Mouse (Mus musculus) liver, embryonic 14.5 days (tissue): Measurements from ENCODE around the gene Ear2. TPM values are rescaled to one million over a fixed set of nuclear protein-coding genes. Genes with fewer than 3 reads are reported as not detected.
"Not testable (repeated sequence)": the region's sequence is repeated elsewhere in the genome, so short reads cannot be mapped to it uniquely, and the experiment has no call there.

ENCODE experiments used
- ATAC-seq: fragments of 200-750 bp; cut with Nextera tagmentation; 2 replicates; pipeline ENCODE4 v1.8.0; 2017; ENCODE audit warnings: moderate number of reproducible peaks, mild to moderate bottlenecking, moderate library complexity; ENCODE audit not compliant: insufficient read depth
- DNase-seq, 3 experiments: peaks; one replicate each; pipeline ENCODE4 v3.0.0-alpha.2; 2012 to 2013; ENCODE audit warnings: low read depth in 3 of 3, low spot score in 3 of 3
- H3K27ac ChIP-seq: fragments of 300-500 bp; sonication (generic); 2 replicates; pipeline ENCODE4 v1.5.1; 2014; ENCODE audit warnings: moderate library complexity, mild to moderate bottlenecking, control low read depth, inconsistent platforms
- H3K27me3 ChIP-seq: fragments of 300-500 bp; sonication (generic); 2 replicates; pipeline ENCODE4 v1.6.1; 2014; ENCODE audit warnings: mild to moderate bottlenecking, low read length, moderate library complexity; ENCODE audit not compliant: control insufficient read depth, insufficient read depth
- H3K36me3 ChIP-seq: fragments of 300-500 bp; sonication (generic); replicated peaks from 2 replicates; pipeline ENCODE4 v1.6.1; 2014; ENCODE audit warnings: low read depth; ENCODE audit not compliant: control insufficient read depth, insufficient read depth
- H3K4me1 ChIP-seq, 2 experiments: fragments of 200-500 bp in 1 of 2; fragments of 300-500 bp in 1 of 2; sonication (generic) in 1 of 2; replicated peaks; 2 replicates each; pipeline ENCODE4 v1.6.1; 2012 to 2014; ENCODE audit warnings: antibody characterized with exemption in 1 of 2, inconsistent platforms in 1 of 2, low read length in 1 of 2; ENCODE audit not compliant: control insufficient read depth in 2 of 2, insufficient read depth in 2 of 2
- H3K4me2 ChIP-seq: fragments of 300-500 bp; sonication (generic); 2 replicates; pipeline ENCODE4 v1.6.1; 2014; ENCODE audit warnings: low read depth, mild to moderate bottlenecking, control low read depth, moderate library complexity
- H3K4me3 ChIP-seq, 2 experiments: fragments of 200-500 bp in 1 of 2; fragments of 300-500 bp in 1 of 2; sonication (generic) in 1 of 2; 2 replicates each; pipeline ENCODE4 v1.5.1; 2012 to 2014; ENCODE audit warnings: low read depth in 2 of 2, low read length in 2 of 2, mild to moderate bottlenecking in 2 of 2, control low read depth in 1 of 2, inconsistent platforms in 1 of 2, moderate library complexity in 1 of 2; ENCODE audit not compliant: insufficient read depth in 1 of 2
- H3K9ac ChIP-seq: fragments of 300-500 bp; sonication (generic); replicated peaks from 2 replicates; pipeline ENCODE4 v1.6.1; 2014; ENCODE audit warnings: mild to moderate bottlenecking, control low read depth, moderate library complexity
- H3K9me3 ChIP-seq: fragments of 300-500 bp; sonication (generic); 2 replicates; pipeline ENCODE4 v1.6.1; 2016; ENCODE audit warnings: low read length, mixed read lengths; ENCODE audit not compliant: control insufficient read depth
- CTCF ChIP-seq: IDR thresholded peaks from 2 replicates; pipeline ENCODE4 v1.5.1; 2016; ENCODE audit warnings: antibody characterized with exemption, low read depth, control low read depth
- EP300 ChIP-seq: IDR thresholded peaks from 2 replicates; pipeline ENCODE4 v1.6.1; 2016; ENCODE audit warnings: antibody characterized with exemption, low read depth
- WGBS: fragments of 180-500 bp; shearing (Covaris S2); extraction: QIAGEN DNeasy Blood & Tissue Kit; methylation state at CpG from one replicate; pipeline ENCODE4 v1.1.7; 2014; ENCODE audit not compliant: insufficient replicate concordance; 5-methylcytosine and 5-hydroxymethylcytosine counted together
- polyA plus RNA-seq, 2 experiments: library from polyadenylated mRNA; depleted of rRNA in 1 of 2; stranded (reverse) in 1 of 2; unstranded in 1 of 2; fragments of >200 nt; fragmentation: Nextera tagmentation in 1 of 2; extraction: Ambion mirVana in 1 of 2; gene quantifications; 2 replicates each; pipeline versions ENCODE4 v1.2.1 to v1.2.3; 2012 to 2014

Gene Ear2
- 18.7 and 25.9 TPM in 2 replicates for polyA plus RNA-seq (2012; rRNA removed)
- polyA plus RNA-seq (2014; fragmentation: Nextera tagmentation; extraction: Ambion mirVana): 7.5 and 8.8 TPM in 2 replicates

DNA sequence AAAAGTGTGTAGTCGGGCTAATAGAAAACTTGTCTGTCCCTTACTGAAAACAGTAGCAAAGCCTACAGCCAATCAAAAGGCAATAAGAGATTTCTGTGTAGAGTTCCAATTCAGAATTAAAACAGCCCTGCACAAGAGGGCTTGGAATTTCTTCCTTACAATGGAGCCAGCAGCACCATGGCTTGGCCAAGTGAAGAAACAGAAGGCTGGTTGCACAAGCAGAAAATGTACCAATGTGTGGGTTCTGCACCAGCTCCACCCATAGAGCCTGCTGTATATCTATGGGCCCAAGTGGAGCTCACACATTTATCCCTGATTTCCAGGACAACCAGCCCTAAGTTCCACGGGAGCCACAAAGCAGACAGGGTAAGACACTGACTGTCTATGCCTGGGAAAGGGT is at the start of gene Ear2:
TSS of gene Ear2 (plus strand) at position 301 of the 400 bp plus-strand sequence.
- H3K27ac ChIP-seq, H3K4me1 ChIP-seq, H3K9me3 ChIP-seq, ATAC-seq, H3K9ac ChIP-seq, H3K27me3 ChIP-seq, DNase-seq, H3K4me2 ChIP-seq, H3K4me3 ChIP-seq, H3K36me3 ChIP-seq: not testable (repeated sequence)
- 80% methylated on average over 2 of the region's 2 CpGs for WGBS

DNA sequence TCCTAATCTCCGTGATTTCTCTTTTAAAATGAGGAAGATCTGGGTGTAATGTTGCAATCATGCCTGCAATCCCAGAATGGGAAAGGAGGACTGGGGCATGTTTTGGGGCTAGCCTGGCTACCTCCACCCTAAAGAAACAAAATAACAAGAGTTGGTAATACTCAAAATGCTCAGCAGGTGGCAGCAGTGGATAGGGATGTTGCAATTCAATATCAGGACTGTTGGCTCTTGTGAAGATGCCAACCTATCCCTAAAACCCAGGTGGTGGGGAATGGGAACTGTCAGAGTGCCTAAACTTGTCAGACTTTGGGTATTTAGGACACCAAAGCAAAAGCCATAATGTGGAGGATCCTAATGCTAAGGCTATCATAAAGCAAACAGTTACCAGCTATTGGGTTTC is 34.6 kb upstream of the Ear2 start:
- not testable (repeated sequence) for DNase-seq, H3K9me3 ChIP-seq, H3K4me3 ChIP-seq, H3K4me1 ChIP-seq, H3K36me3 ChIP-seq, H3K27ac ChIP-seq, H3K4me2 ChIP-seq, H3K27me3 ChIP-seq, H3K9ac ChIP-seq
- WGBS: 61% methylated on average over 1 of the region's 1 CpGs
- TF ChIP-seq EP300: 0 out of 2 replicates have a peak, but pooled peaks have one; percentile 10
- TF ChIP-seq CTCF: peak; percentile 70
- peak; percentile 11; the same call in 1 of the 2 replicates for ATAC-seq

DNA sequence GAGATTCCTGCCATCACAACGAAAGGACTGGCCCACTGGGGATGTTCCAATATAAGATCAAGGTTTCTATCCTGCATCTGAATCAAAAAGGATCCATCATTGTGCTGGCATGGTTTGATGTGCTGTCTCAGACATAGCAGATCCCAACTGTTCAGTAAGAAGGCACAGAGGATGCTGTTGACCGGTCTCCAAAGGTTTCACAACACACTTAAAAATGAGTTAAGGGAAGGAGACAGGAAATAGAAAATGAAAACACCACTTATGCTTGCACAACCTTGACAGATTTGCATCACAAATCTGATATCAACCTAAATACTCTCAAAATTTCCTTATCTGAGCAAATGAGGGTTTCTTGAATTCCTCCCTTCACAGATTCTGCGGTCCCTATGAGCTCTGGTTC is 31.9 kb upstream of the Ear2 start:
- not testable (repeated sequence) for H3K9ac ChIP-seq, H3K4me1 ChIP-seq, ATAC-seq, DNase-seq, H3K4me3 ChIP-seq, H3K4me2 ChIP-seq, H3K27ac ChIP-seq, H3K27me3 ChIP-seq, H3K9me3 ChIP-seq, H3K36me3 ChIP-seq
- 59% methylated on average over 1 of the region's 3 CpGs for WGBS

DNA sequence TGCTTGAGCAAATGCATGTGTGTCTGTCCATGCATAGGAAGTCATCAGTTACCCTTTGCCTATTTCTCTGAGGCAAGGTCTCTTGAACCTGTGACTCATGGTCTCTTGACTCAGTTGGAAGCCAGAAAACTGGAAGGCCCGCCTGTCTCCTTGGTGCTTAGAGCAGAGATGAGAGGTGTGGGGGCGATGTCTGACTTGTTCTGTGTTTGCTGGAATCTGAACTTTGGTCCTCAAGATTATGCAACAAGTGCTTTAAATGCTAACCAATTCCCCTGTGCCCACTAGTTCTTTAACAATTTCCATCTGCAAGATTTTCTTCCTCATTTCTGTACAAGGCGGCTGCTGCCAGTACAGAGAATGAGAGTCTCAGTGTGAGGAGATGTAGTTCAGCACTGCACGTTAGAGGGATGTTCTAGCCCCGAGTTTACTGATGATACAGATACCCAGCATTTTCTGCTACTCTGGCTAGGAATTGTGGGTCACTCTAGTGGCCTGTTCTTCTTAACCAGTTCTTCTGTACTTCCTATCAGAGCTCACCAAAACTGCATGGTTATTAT is 24.6 kb upstream of the Ear2 start:
- not testable (repeated sequence) for H3K9ac ChIP-seq, H3K27me3 ChIP-seq, DNase-seq, H3K4me2 ChIP-seq, ATAC-seq, H3K27ac ChIP-seq, H3K4me3 ChIP-seq, H3K4me1 ChIP-seq, H3K9me3 ChIP-seq, H3K36me3 ChIP-seq
- WGBS: 54% methylated on average over 4 of the region's 5 CpGs

DNA sequence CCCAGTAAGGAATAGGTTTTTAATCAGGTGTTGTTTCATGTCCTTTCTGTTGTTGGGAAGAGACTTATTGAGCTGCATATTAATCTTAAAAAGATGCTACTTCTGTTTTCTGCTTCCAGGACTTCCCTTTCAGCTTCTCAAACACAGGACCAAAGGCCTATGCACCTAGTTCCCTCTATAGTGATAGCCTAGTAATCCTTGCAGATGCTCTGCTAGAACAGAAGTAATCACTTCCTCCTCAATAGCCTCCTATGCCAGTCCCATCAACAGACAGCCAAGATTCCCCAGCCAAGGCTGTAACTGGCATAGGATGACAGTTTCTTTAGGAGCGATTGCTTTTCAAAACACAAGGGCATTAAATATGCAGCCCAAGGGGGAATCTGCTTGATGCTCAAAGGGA is 15.9 kb upstream of the Ear2 start:
- H3K27ac ChIP-seq, H3K4me1 ChIP-seq, H3K9me3 ChIP-seq, ATAC-seq, H3K9ac ChIP-seq, DNase-seq, H3K36me3 ChIP-seq, H3K4me3 ChIP-seq, H3K27me3 ChIP-seq, H3K4me2 ChIP-seq: not testable (repeated sequence)
- WGBS: 79% methylated on average over 1 of the region's 1 CpGs

DNA sequence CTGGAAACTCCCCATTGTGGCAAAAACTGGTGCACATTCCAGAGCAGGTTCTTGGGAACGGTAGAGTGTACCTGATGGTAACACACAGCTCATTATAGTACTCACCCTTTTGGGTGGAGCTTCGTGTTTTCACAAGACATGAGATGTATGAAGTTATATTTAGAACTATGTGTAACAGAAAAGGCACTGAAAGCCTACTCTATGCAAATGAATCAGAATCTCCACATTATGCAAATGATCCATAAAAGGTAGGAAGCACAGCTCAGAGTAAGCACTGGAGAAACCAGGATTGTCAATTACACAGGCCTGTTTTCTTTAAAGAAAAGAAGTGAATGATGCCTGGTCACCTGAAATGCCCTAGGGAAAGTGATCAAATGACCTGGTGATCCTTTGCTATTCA is 14.9 kb upstream of the Ear2 start:
- H3K4me1 ChIP-seq, H3K4me3 ChIP-seq, H3K9ac ChIP-seq, H3K36me3 ChIP-seq, ATAC-seq, H3K27ac ChIP-seq, DNase-seq, H3K9me3 ChIP-seq, H3K4me2 ChIP-seq, H3K27me3 ChIP-seq: not testable (repeated sequence)
- WGBS: 22% methylated on average over 2 of the region's 2 CpGs

DNA sequence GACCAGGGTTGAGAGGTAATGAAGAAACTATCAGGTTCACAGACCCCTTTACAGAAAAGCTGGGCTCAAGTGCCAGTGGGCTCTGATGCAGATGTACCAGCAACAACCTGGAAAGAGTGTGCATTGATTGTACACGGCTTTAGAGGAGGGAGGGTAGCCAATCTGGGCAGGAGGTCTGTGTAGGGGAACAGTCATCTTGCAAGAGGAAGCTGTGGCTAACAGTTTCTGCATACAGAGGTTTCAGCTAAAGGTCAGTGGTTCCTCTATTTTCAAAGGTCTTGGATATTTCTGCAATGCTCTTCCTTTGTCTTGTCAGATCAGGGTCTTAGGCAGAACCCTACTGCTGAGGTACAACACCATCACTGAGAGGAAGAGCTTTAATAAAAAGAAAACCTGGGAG is 10.9 kb upstream of the Ear2 start:
- not testable (repeated sequence) for DNase-seq, H3K9ac ChIP-seq, H3K36me3 ChIP-seq, H3K4me1 ChIP-seq, H3K27ac ChIP-seq, H3K4me3 ChIP-seq, H3K9me3 ChIP-seq, H3K27me3 ChIP-seq, H3K4me2 ChIP-seq, ATAC-seq
- WGBS: 8% methylated on average over 1 of the region's 1 CpGs

DNA sequence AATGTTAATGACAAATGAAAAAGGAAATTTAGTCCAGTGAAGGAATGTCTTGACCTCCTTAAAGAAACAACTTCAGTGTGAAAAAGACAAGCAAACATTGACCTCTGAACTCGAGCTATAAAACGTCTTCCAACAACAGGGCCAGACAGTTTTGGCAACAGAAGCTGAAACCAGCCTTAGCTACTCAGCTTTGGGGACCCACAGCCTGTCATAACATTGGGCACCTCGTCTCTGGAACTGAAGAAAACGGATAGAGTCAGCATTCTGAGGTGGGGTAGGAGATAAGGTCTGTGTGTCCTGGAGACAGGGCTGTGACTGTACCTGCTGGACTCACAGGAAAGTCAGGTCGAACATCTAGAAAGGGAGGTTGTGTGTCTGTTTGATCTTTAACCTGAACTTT is 8.0 kb upstream of the Ear2 start:
- WGBS: 37% methylated on average over 5 of the region's 5 CpGs
- not testable (repeated sequence) for H3K9me3 ChIP-seq, DNase-seq, H3K27ac ChIP-seq, H3K4me2 ChIP-seq, H3K9ac ChIP-seq, H3K4me1 ChIP-seq, ATAC-seq, H3K27me3 ChIP-seq, H3K4me3 ChIP-seq, H3K36me3 ChIP-seq
